Mouse (Mus musculus) midbrain, embryonic 12.5 days (tissue): ENCODE data around the gene Cyb5rl. TPM values are rescaled to one million over a fixed set of nuclear protein-coding genes. Genes with fewer than 3 reads are reported as not detected.
A peak's percentile ranks its signal among the peaks of the same experiment; 100 is the strongest.

Source experiments
- ATAC-seq: fragments of 200-750 bp; cut with Nextera tagmentation; 2 replicates; pipeline ENCODE4 v1.8.0; 2017; ENCODE audit warnings: low read depth, moderate TSS enrichment, moderate library complexity; ENCODE audit not compliant: low FRiP score
- H3K27ac ChIP-seq: fragments of 300-500 bp; sonication (generic); replicated peaks from 2 replicates; pipeline ENCODE4 v1.5.1; 2016; ENCODE audit warnings: mild to moderate bottlenecking
- H3K27me3 ChIP-seq: fragments of 300-500 bp; sonication (generic); 2 replicates; pipeline ENCODE4 v1.6.1; 2016; ENCODE audit warnings: mild to moderate bottlenecking
- H3K36me3 ChIP-seq: fragments of 300-500 bp; sonication (generic); 2 replicates; pipeline ENCODE4 v1.6.1; 2016
- H3K4me1 ChIP-seq: fragments of 300-500 bp; sonication (generic); 2 replicates; pipeline ENCODE4 v1.6.1; 2016
- H3K4me2 ChIP-seq: fragments of 300-500 bp; sonication (generic); replicated peaks from 2 replicates; pipeline ENCODE4 v1.6.1; 2016; ENCODE audit warnings: mild to moderate bottlenecking, moderate library complexity
- H3K4me3 ChIP-seq: fragments of 300-500 bp; sonication (generic); 2 replicates; pipeline ENCODE4 v1.5.1; 2016; ENCODE audit warnings: mild to moderate bottlenecking
- H3K9ac ChIP-seq: fragments of 300-500 bp; sonication (generic); replicated peaks from 2 replicates; pipeline ENCODE4 v1.6.1; 2016; ENCODE audit warnings: mild to moderate bottlenecking, moderate library complexity
- H3K9me3 ChIP-seq: fragments of 300-500 bp; sonication (generic); 2 replicates; pipeline ENCODE4 v1.6.1; 2016; ENCODE audit warnings: mild to moderate bottlenecking
- WGBS: fragments of 180-500 bp; shearing (Covaris S2); methylation state at CpG from one replicate; pipeline ENCODE4 v1.1.7; 2016; 5-methylcytosine and 5-hydroxymethylcytosine counted together
- polyA plus RNA-seq: library from polyadenylated mRNA; unstranded; fragments of >200 nt; fragmentation: Nextera tagmentation; extraction: Ambion mirVana; gene quantifications from 2 replicates; pipeline ENCODE4 v1.2.1, GENCODE M21; 2016

Gene Cyb5rl
- polyA plus RNA-seq, result 5.8 and 9.5 TPM in 2 replicates

GRCm38 (mm10) chr4:107066252-107067124 lies at the start of gene Cyb5rl, which contains the start of gene Mrpl37:
Cyb5rl (plus strand) TSS chr4:107066988.
Mrpl37 (minus strand) TSS chr4:107066868.
- ATAC-seq, result peak; percentile 98
- peak within 1 kb of the TSS; percentile 74 for H3K4me3 ChIP-seq
- H3K27ac ChIP-seq, result 0 out of 2 replicates have a peak within 1 kb of the TSS, but pooled peaks have one; percentile 22
- H3K36me3 ChIP-seq, result peaks cover 32% of the 10 kb centered on the region
- no peaks in the 10 kb centered on the region for H3K27me3 ChIP-seq
- no peaks in the 10 kb centered on the region for H3K9me3 ChIP-seq
- WGBS, result 1% methylated on average over 60 of the region's 60 CpGs
- peak within 1 kb of the TSS; percentile 100 for H3K4me2 ChIP-seq
- peak within 1 kb of the TSS; percentile 88 for H3K9ac ChIP-seq
- peaks cover 18% of the 10 kb centered on the region for H3K4me1 ChIP-seq

GRCm38 (mm10) chr4:107017257-107017656 lies 49.5 kb upstream of the Cyb5rl start:
- H3K9ac ChIP-seq, result no peak overlapping the region
- H3K27ac ChIP-seq, result peak overlapping the region; percentile 15; the same call in 1 of the 2 replicates
- no peak overlapping the region for H3K4me3 ChIP-seq
- H3K4me2 ChIP-seq, result no peak overlapping the region
- 0 out of 2 replicates have a peak, but pooled peaks cover 2% of the 10 kb centered on the region for H3K36me3 ChIP-seq
- peaks cover 71% of the 10 kb centered on the region for H3K4me1 ChIP-seq
- no peaks in the 10 kb centered on the region for H3K27me3 ChIP-seq
- no peak for ATAC-seq
- H3K9me3 ChIP-seq, result no peaks in the 10 kb centered on the region

- no peak for ATAC-seq
- Histone ChIP-seq H3K4me1 (peaks cover 83% of the 10 kb centered on the region), H3K36me3 (0 out of 2 replicates have a peak, but pooled peaks cover 2% of the 10 kb centered on the region), H3K27me3 (no peaks in the 10 kb centered on the region), H3K4me3 (no peak overlapping the region), H3K9ac (no peak overlapping the region), H3K27ac (peak overlapping the region; percentile 66), H3K4me2 (no peak overlapping the region), H3K9me3 (no peaks in the 10 kb centered on the region)
- 83% methylated on average over 3 of the region's 3 CpGs for WGBS
Measured at GRCm38 (mm10) chr4:107018521-107018920, 48.3 kb upstream of the Cyb5rl start.

GRCm38 (mm10) chr4:107019027-107019426 lies 47.8 kb upstream of the Cyb5rl start:
- no peak overlapping the region; the same call in 1 of the 2 replicates for H3K9ac ChIP-seq
- peaks cover 88% of the 10 kb centered on the region for H3K4me1 ChIP-seq
- H3K27ac ChIP-seq, result peak overlapping the region; percentile 66
- H3K27me3 ChIP-seq, result no peaks in the 10 kb centered on the region
- no peak overlapping the region for H3K4me2 ChIP-seq
- H3K9me3 ChIP-seq, result no peaks in the 10 kb centered on the region
- no peak overlapping the region for H3K4me3 ChIP-seq
- ATAC-seq, result no peak
- WGBS, result 55% methylated on average over 7 of the region's 7 CpGs
- 0 out of 2 replicates have a peak, but pooled peaks cover 2% of the 10 kb centered on the region for H3K36me3 ChIP-seq

GRCm38 (mm10) chr4:107020287-107021000 lies 46.3 kb upstream of the Cyb5rl start:
- WGBS, result 73% methylated on average over 5 of the region's 5 CpGs
- H3K27me3 ChIP-seq, result no peaks in the 10 kb centered on the region
- no peaks in the 10 kb centered on the region for H3K36me3 ChIP-seq
- H3K4me1 ChIP-seq, result peaks cover 90% of the 10 kb centered on the region
- H3K9me3 ChIP-seq, result no peaks in the 10 kb centered on the region
- H3K9ac ChIP-seq, result no peak overlapping the region
- H3K4me3 ChIP-seq, result no peak overlapping the region
- no peak overlapping the region for H3K4me2 ChIP-seq
- ATAC-seq, result no peak
- H3K27ac ChIP-seq, result 0 out of 2 replicates have a peak overlapping the region, but pooled peaks have one; percentile 66

GRCm38 (mm10) chr4:107021464-107021863 lies 45.3 kb upstream of the Cyb5rl start:
- H3K4me1 ChIP-seq, result peaks cover 89% of the 10 kb centered on the region
- no peaks in the 10 kb centered on the region for H3K27me3 ChIP-seq
- 60% methylated on average over 3 of the region's 3 CpGs for WGBS
- no peak for ATAC-seq
- no peaks in the 10 kb centered on the region for H3K9me3 ChIP-seq
- no peak overlapping the region for H3K4me2 ChIP-seq
- H3K36me3 ChIP-seq, result 0 out of 2 replicates have a peak, but pooled peaks cover under 1% of the 10 kb centered on the region
- no peak overlapping the region for H3K9ac ChIP-seq
- H3K4me3 ChIP-seq, result no peak overlapping the region
- H3K27ac ChIP-seq, result 0 out of 2 replicates have a peak overlapping the region, but pooled peaks have one; percentile 25

- WGBS, result 80% methylated on average over 7 of the region's 7 CpGs
- Histone ChIP-seq H3K4me2 (no peak overlapping the region), H3K9ac (no peak overlapping the region), H3K4me3 (no peak overlapping the region), H3K9me3 (no peaks in the 10 kb centered on the region), H3K27ac (peak overlapping the region; percentile 20; the same call in 1 of the 2 replicates), H3K27me3 (no peaks in the 10 kb centered on the region), H3K36me3 (peaks cover 34% of the 10 kb centered on the region), H3K4me1 (peaks cover 65% of the 10 kb centered on the region)
- ATAC-seq, result no peak
Measured at GRCm38 (mm10) chr4:107024899-107025298, 41.9 kb upstream of the Cyb5rl start.

GRCm38 (mm10) chr4:107025369-107025768 lies 41.4 kb upstream of the Cyb5rl start:
- H3K27ac ChIP-seq, result peak overlapping the region; percentile 20; the same call in 1 of the 2 replicates
- no peaks in the 10 kb centered on the region for H3K9me3 ChIP-seq
- H3K27me3 ChIP-seq, result no peaks in the 10 kb centered on the region
- H3K36me3 ChIP-seq, result peaks cover 38% of the 10 kb centered on the region
- H3K4me2 ChIP-seq, result no peak overlapping the region
- ATAC-seq, result no peak
- 80% methylated on average over 5 of the region's 5 CpGs for WGBS
- H3K4me3 ChIP-seq, result no peak overlapping the region
- H3K9ac ChIP-seq, result no peak overlapping the region
- peaks cover 60% of the 10 kb centered on the region for H3K4me1 ChIP-seq

- peak overlapping the region; percentile 39; the same call in 1 of the 2 replicates for H3K27ac ChIP-seq
- no peaks in the 10 kb centered on the region for H3K27me3 ChIP-seq
- 67% methylated on average over 8 of the region's 8 CpGs for WGBS
- H3K4me1 ChIP-seq, result peaks cover 50% of the 10 kb centered on the region
- no peak overlapping the region for H3K4me3 ChIP-seq
- H3K4me2 ChIP-seq, result no peak overlapping the region
- peaks cover 49% of the 10 kb centered on the region for H3K36me3 ChIP-seq
- no peak overlapping the region for H3K9ac ChIP-seq
- no peaks in the 10 kb centered on the region for H3K9me3 ChIP-seq
- no peak for ATAC-seq
Measured at GRCm38 (mm10) chr4:107026451-107026850, 40.3 kb upstream of the Cyb5rl start.

GRCm38 (mm10) chr4:107035689-107036088 lies 31.1 kb upstream of the Cyb5rl start:
- Histone ChIP-seq H3K27ac (no peak overlapping the region), H3K4me1 (peaks cover 14% of the 10 kb centered on the region), H3K4me2 (no peak overlapping the region), H3K9me3 (no peaks in the 10 kb centered on the region), H3K4me3 (no peak overlapping the region), H3K9ac (no peak overlapping the region), H3K27me3 (no peaks in the 10 kb centered on the region), H3K36me3 (peaks cover 97% of the 10 kb centered on the region)
- WGBS, result 89% methylated on average over 4 of the region's 4 CpGs
- no peak for ATAC-seq

- peaks cover 97% of the 10 kb centered on the region for H3K36me3 ChIP-seq
- H3K9ac ChIP-seq, result no peak overlapping the region
- no peaks in the 10 kb centered on the region for H3K27me3 ChIP-seq
- no peak overlapping the region for H3K27ac ChIP-seq
- no peak overlapping the region for H3K4me2 ChIP-seq
- H3K4me1 ChIP-seq, result peaks cover 14% of the 10 kb centered on the region
- no peak overlapping the region for H3K4me3 ChIP-seq
- H3K9me3 ChIP-seq, result no peaks in the 10 kb centered on the region
- 93% methylated on average over 2 of the region's 2 CpGs for WGBS
- ATAC-seq, result no peak
Measured at GRCm38 (mm10) chr4:107036985-107037384, 29.8 kb upstream of the Cyb5rl start.
